8 mouse cellular contexts compared by ENCODE assay signal in the genomic region with DNA sequence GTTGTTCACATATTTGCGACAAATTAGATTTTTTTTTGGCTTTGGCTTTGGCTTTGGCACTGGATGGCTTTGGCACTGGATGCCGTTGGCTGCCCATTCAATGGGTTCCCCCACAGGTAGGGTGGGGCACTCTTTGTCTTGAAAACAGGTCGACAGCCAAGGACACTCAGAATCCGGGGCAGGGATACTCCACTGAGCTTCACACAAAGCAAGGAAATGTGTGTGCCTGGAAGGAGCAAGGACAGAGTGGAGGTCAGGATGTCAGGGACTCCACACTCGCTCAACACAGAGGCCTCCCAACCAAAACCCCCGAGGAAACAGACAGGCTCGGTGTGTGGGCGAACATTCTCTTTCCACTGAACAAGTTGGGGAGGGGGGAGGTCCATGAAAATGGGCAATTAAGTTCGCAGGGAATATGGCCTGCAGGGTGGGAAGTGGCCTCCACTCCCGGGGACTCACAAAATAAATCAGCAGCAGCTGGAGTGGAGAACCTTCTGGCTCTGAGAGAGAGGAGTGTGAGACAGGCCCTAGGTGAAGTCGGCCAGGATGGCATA. TPM values are rescaled to one million over a fixed set of nuclear protein-coding genes. Genes with fewer than 3 reads are reported as not detected.
DNase-seq lines count a peak whose midpoint lies in the region; ATAC-seq and TF ChIP-seq lines count a peak whose summit lies in the region.
"Had no signal": no experiment of that assay in that cellular context is flagged by ENCODE, and none has a peak within 500 bp of the region (broad histone marks: within the 10 kb centered on the region; RNA-seq: fewer than 3 reads in every experiment).

No protein-coding gene starts in this region.

- no peak overlapping the region for H3K4me2 ChIP-seq in heart, postnatal 0 days (ENCODE audit: low read depth, low read length)
- H3K4me2 ChIP-seq in lung, postnatal 0 days (replicated peaks; ENCODE audit: low read depth, low read length): no peak overlapping the region

- 33% methylated on average over 11 of the region's 11 CpGs for WGBS in embryonic facial prominence, embryonic 10.5 days
- WGBS in heart, postnatal 0 days: 59% methylated on average over 11 of the region's 11 CpGs
- WGBS in lung, postnatal 0 days: 38% methylated on average over 11 of the region's 11 CpGs

- no peak for TF ChIP-seq CTCF in heart, postnatal 0 days (IDR thresholded peaks at IDR 0.05; ENCODE audit: low read depth)
- TF ChIP-seq CTCF in lung, postnatal 0 days (IDR thresholded peaks at IDR 0.05): no peak

- H3K4me1 ChIP-seq in embryonic facial prominence, embryonic 10.5 days: peaks cover 32% of the 10 kb centered on the region
- H3K4me1 ChIP-seq in heart, postnatal 0 days (ENCODE audit: control insufficient read depth, insufficient read depth): peaks cover 25% of the 10 kb centered on the region
- peaks cover 11% of the 10 kb centered on the region; the same call in 1 of the 2 replicates for H3K4me1 ChIP-seq in lung, postnatal 0 days (ENCODE audit: insufficient read depth, low read depth, low read length)

- no peak overlapping the region for H3K4me3 ChIP-seq in embryonic facial prominence, embryonic 10.5 days
- H3K4me3 ChIP-seq in heart, postnatal 0 days (ENCODE audit: low read depth, low read length): no peak overlapping the region
- H3K4me3 ChIP-seq in lung, postnatal 0 days (ENCODE audit: low read depth, low read length): no peak overlapping the region

- peak; percentile 34 for DNase-seq in left cerebral cortex, postnatal 4 days
- no peak for DNase-seq in left cerebral cortex, adult 18-20 months (ENCODE audit: low spot score in 2 of 2)
- DNase-seq in embryonic facial prominence, embryonic 10.5 days (ENCODE audit: low spot score): peak; percentile 52
- no peak for DNase-seq in heart, postnatal 0 days (ENCODE audit: low spot score)
- no peak for DNase-seq in lung, postnatal 0 days (ENCODE audit: low spot score)
- no peak for DNase-seq in cerebellum, adult 18-20 months
- DNase-seq: spleen, adult 18-20 months had no signal

- H3K27ac ChIP-seq in embryonic facial prominence, embryonic 10.5 days (replicated peaks): peak overlapping the region; percentile 75
- H3K27ac ChIP-seq in heart, postnatal 0 days (ENCODE audit: low read depth): peak overlapping the region; percentile 63
- peak overlapping the region; percentile 33; the same call in 1 of the 2 replicates for H3K27ac ChIP-seq in lung, postnatal 0 days (ENCODE audit: low read length)

- TF ChIP-seq EP300 in heart, postnatal 0 days (IDR thresholded peaks at IDR 0.05; ENCODE audit: low read depth): no peak
- no peak for TF ChIP-seq EP300 in lung, postnatal 0 days (IDR thresholded peaks at IDR 0.05)

- no peaks in the 10 kb centered on the region for H3K36me3 ChIP-seq in embryonic facial prominence, embryonic 10.5 days (replicated peaks)
- H3K36me3 ChIP-seq in heart, postnatal 0 days (replicated peaks; ENCODE audit: control insufficient read depth, insufficient read depth, low read length): peaks cover 24% of the 10 kb centered on the region; the same call in 1 of the 2 replicates
- H3K36me3 ChIP-seq in lung, postnatal 0 days (ENCODE audit: insufficient read depth, low read length): peaks cover 8% of the 10 kb centered on the region; the same call in 1 of the 2 replicates

- H3K9me3 ChIP-seq in embryonic facial prominence, embryonic 10.5 days: no peaks in the 10 kb centered on the region
- no peaks in the 10 kb centered on the region for H3K9me3 ChIP-seq in heart, postnatal 0 days (replicated peaks; ENCODE audit: control insufficient read depth, low read length)
- H3K9me3 ChIP-seq in lung, postnatal 0 days (ENCODE audit: low read length): no peaks in the 10 kb centered on the region

- peaks cover 76% of the 10 kb centered on the region for H3K27me3 ChIP-seq in embryonic facial prominence, embryonic 10.5 days (replicated peaks; ENCODE audit: low read depth, poor library complexity, severe bottlenecking)
- H3K27me3 ChIP-seq in heart, postnatal 0 days (ENCODE audit: control insufficient read depth, insufficient read depth, low read length): no peaks in the 10 kb centered on the region
- no peaks in the 10 kb centered on the region for H3K27me3 ChIP-seq in lung, postnatal 0 days (replicated peaks; ENCODE audit: insufficient read depth, low read length)

- ATAC-seq in heart, postnatal 0 days (ENCODE audit: insufficient read depth, low read depth): 0 out of 2 replicates have a peak, but pooled peaks have one; percentile 31
- peak; percentile 8; the same call in 1 of the 2 replicates for ATAC-seq in lung, postnatal 0 days
- no peak for ATAC-seq in frontal cortex, adult (ENCODE audit: low TSS enrichment)

- intact Hi-C loops in left cerebral cortex, postnatal 4 days (cut with DNase I): no loop called here

- no peak overlapping the region for H3K9ac ChIP-seq in heart, postnatal 0 days (replicated peaks; ENCODE audit: low read depth, low read length)
- H3K9ac ChIP-seq in lung, postnatal 0 days (replicated peaks; ENCODE audit: low read depth): no peak overlapping the region

RNA-seq across cellular contexts. Expression of a gene that starts 52.0 kb away (rescaled TPM):
- under 1 TPM; 0.16 to 0.64 TPM for total RNA-seq in left cerebral cortex, postnatal 4 days (2021)
- total RNA-seq in left cerebral cortex, adult 18-20 months (2021): under 1 TPM in 1 of 2 experiments, not detected in 1; 0.40 TPM
- polyA plus RNA-seq in embryonic facial prominence, embryonic 10.5 days (2016; fragmentation: Nextera tagmentation; extraction: Ambion mirVana): 0.16 and 0.39 TPM in 2 replicates
- 0.15 and 0.35 TPM in 2 replicates for total RNA-seq in heart, postnatal 0 days (2014; rRNA removed; ENCODE audit: low replicate concordance)
- polyA plus RNA-seq in heart, postnatal 0 days (2015; fragmentation: Nextera tagmentation; extraction: Ambion mirVana): 0.10 and 0.15 TPM in 2 replicates
- 0.30 and 0.33 TPM in 2 replicates for polyA plus RNA-seq in lung, postnatal 0 days (2015; fragmentation: Nextera tagmentation; extraction: Ambion mirVana)

RNA-seq across cellular contexts. Expression of a gene that starts 58.9 kb away (rescaled TPM):
- 100 to 1,000 TPM; 110 to 134 TPM for total RNA-seq in left cerebral cortex, postnatal 4 days (2021)
- total RNA-seq in left cerebral cortex, adult 18-20 months (2021): 100 to 1,000 TPM; 221 to 267 TPM
- 4.7 and 5.2 TPM in 2 replicates for polyA plus RNA-seq in embryonic facial prominence, embryonic 10.5 days (2016; fragmentation: Nextera tagmentation; extraction: Ambion mirVana)
- total RNA-seq in heart, postnatal 0 days (2014; rRNA removed; ENCODE audit: low replicate concordance): 27.8 and 34.5 TPM in 2 replicates
- polyA plus RNA-seq in heart, postnatal 0 days (2015; fragmentation: Nextera tagmentation; extraction: Ambion mirVana): 3.9 and 5.0 TPM in 2 replicates
- 7.8 and 8.5 TPM in 2 replicates for polyA plus RNA-seq in lung, postnatal 0 days (2015; fragmentation: Nextera tagmentation; extraction: Ambion mirVana)

Comparison
In these comparisons a context has a peak if more than half of its experiments do, and no peak if none do; other contexts are left out.
1. DNase-seq: peak in left cerebral cortex, postnatal 4 days (single experiment) and embryonic facial prominence, embryonic 10.5 days (single experiment); none in left cerebral cortex, adult 18-20 months (0 of 2), heart, postnatal 0 days (single experiment), lung, postnatal 0 days (single experiment) and cerebellum, adult 18-20 months (0 of 2).
2. Peak in every context shown above with its lines, with median percentiles within 50 percentile points of each other: H3K27ac ChIP-seq.